Mouse (Mus musculus): ENCODE measurements at regions not wholly inside any gene's neighbourhood (a gene's known extent, or its start where the extent isn't known, plus 50 kb on each side); places are given as distances from the start of the nearest gene placed in this dataset.

GRCm38 (mm10) chr5:93328059-93328458, 61.0 kb downstream of the Ccng2 start:
- DNase-seq (ENCODE audit: low spot score), result peak; percentile 34
- Histone ChIP-seq H3K27me3 (ENCODE audit: insufficient read depth, low read length) (no peaks in the 10 kb centered on the region; the same call in 1 of the 2 replicates), H3K4me3 (ENCODE audit: low read depth, low read length) (no peak overlapping the region), H3K4me1 (ENCODE audit: insufficient read depth, low read depth, low read length) (peaks cover 5% of the 10 kb centered on the region), H3K36me3 (replicated peaks) (no peaks in the 10 kb centered on the region), H3K9me3 (replicated peaks) (no peaks in the 10 kb centered on the region)
- TF ChIP-seq TAL1 (conservative IDR thresholded peaks at IDR 0.05; ENCODE audit: low read depth, low read length) (no peak), CTCF (IDR thresholded peaks at IDR 0.05; ENCODE audit: low read depth, low read length) (peak; percentile 45; the same call in 1 of the 2 replicates), GATA1 (IDR thresholded peaks at IDR 0.05; ENCODE audit: borderline replicate concordance, low read length) (no peak), GATA2 (IDR thresholded peaks at IDR 0.05; ENCODE audit: borderline replicate concordance, low read depth, low read length) (no peak), POLR2AphosphoS5 (IDR thresholded peaks at IDR 0.05; ENCODE audit: insufficient replicate concordance, low read depth, low read length) (no peak)
- ATAC-seq (ENCODE audit: extremely low read depth, insufficient number of reproducible peaks, low FRiP score, poor library complexity, severe bottlenecking), result peak; percentile 51; the same call in 1 of the 2 replicates

- Histone ChIP-seq H3K4me3 (ENCODE audit: low read depth, low read length) (no peak overlapping the region), H3K36me3 (replicated peaks) (no peaks in the 10 kb centered on the region), H3K4me1 (ENCODE audit: insufficient read depth, low read depth, low read length) (no peaks in the 10 kb centered on the region), H3K9me3 (replicated peaks) (no peaks in the 10 kb centered on the region), H3K27me3 (ENCODE audit: insufficient read depth, low read length) (no peaks in the 10 kb centered on the region)
- no peak for TF ChIP-seq POLR2AphosphoS5 (IDR thresholded peaks at IDR 0.05; ENCODE audit: insufficient replicate concordance, low read depth, low read length)
- no peak for TF ChIP-seq GATA2 (IDR thresholded peaks at IDR 0.05; ENCODE audit: borderline replicate concordance, low read depth, low read length)
- no peak for TF ChIP-seq GATA1 (IDR thresholded peaks at IDR 0.05; ENCODE audit: borderline replicate concordance, low read length)
- ATAC-seq (ENCODE audit: extremely low read depth, insufficient number of reproducible peaks, low FRiP score, poor library complexity, severe bottlenecking), result no peak
- DNase-seq (ENCODE audit: low spot score), result no peak
Observed at GRCm38 (mm10) chr5:93330851-93331250, 63.8 kb downstream of the Ccng2 start.

- Histone ChIP-seq H3K27me3 (ENCODE audit: insufficient read depth, low read length) (no peaks in the 10 kb centered on the region), H3K4me3 (ENCODE audit: low read depth, low read length) (no peak overlapping the region), H3K9me3 (replicated peaks) (no peaks in the 10 kb centered on the region), H3K36me3 (replicated peaks) (no peaks in the 10 kb centered on the region), H3K4me1 (ENCODE audit: insufficient read depth, low read depth, low read length) (no peaks in the 10 kb centered on the region)
- ATAC-seq (ENCODE audit: extremely low read depth, insufficient number of reproducible peaks, low FRiP score, poor library complexity, severe bottlenecking) (no peak), DNase-seq (ENCODE audit: low spot score) (no peak)
- no peak for TF ChIP-seq GATA1 (IDR thresholded peaks at IDR 0.05; ENCODE audit: borderline replicate concordance, low read length)
- TF ChIP-seq GATA2 (IDR thresholded peaks at IDR 0.05; ENCODE audit: borderline replicate concordance, low read depth, low read length), result no peak
- no peak for TF ChIP-seq TAL1 (conservative IDR thresholded peaks at IDR 0.05; ENCODE audit: low read depth, low read length)
- no peak for TF ChIP-seq POLR2AphosphoS5 (IDR thresholded peaks at IDR 0.05; ENCODE audit: insufficient replicate concordance, low read depth, low read length)
- no peak for TF ChIP-seq CTCF (IDR thresholded peaks at IDR 0.05; ENCODE audit: low read depth, low read length)
Observed at GRCm38 (mm10) chr5:93353101-93353500, 86.0 kb downstream of the Ccng2 start.
